Mouse (Mus musculus) induced T-regulatory cell, adult 2 months (primary cell): ENCODE measurements around the gene Csk.

Experiments
- DNase-seq: peaks from one replicate; pipeline ENCODE4 v3.0.0-alpha.2; 2012; ENCODE audit warnings: low read depth

Csk gene

GRCm38 (mm10) chr9:57637741-57638322, 15.6 kb downstream of the Csk start:
- peak; percentile 55 for DNase-seq

GRCm38 (mm10) chr9:57637272-57637671, 16.2 kb downstream of the Csk start:
- DNase-seq: no peak

GRCm38 (mm10) chr9:57633481-57634024, 19.9 kb downstream of the Csk start:
- DNase-seq: peak; percentile 86

- peak; percentile 91 for DNase-seq
Measured at GRCm38 (mm10) chr9:57629118-57629874, 24.1 kb downstream of the Csk start.

GRCm38 (mm10) chr9:57628717-57629116, 24.7 kb downstream of the Csk start:
- no peak for DNase-seq

GRCm38 (mm10) chr9:57627892-57628291, 25.5 kb downstream of the Csk start:
- no peak for DNase-seq

GRCm38 (mm10) chr9:57627191-57627590, 26.2 kb downstream of the Csk start:
- no peak for DNase-seq

- no peak for DNase-seq
Measured at GRCm38 (mm10) chr9:57625674-57626500, 27.5 kb downstream of the Csk start.

GRCm38 (mm10) chr9:57624295-57624694, 29.1 kb downstream of the Csk start:
- DNase-seq: no peak

GRCm38 (mm10) chr9:57620674-57621073, 32.8 kb downstream of the Csk start, which contains the start of gene Lman1l:
Lman1l (minus strand) TSS chr9:57620774.
- DNase-seq: no peak

- DNase-seq: no peak
Measured at GRCm38 (mm10) chr9:57618854-57619253, 34.6 kb downstream of the Csk start.

- no peak for DNase-seq
Measured at GRCm38 (mm10) chr9:57617556-57618169, 35.8 kb downstream of the Csk start.

- no peak for DNase-seq
Measured at GRCm38 (mm10) chr9:57614786-57615185, 38.6 kb downstream of the Csk start.

- no peak for DNase-seq
Measured at GRCm38 (mm10) chr9:57613975-57614374, 39.5 kb downstream of the Csk start.

GRCm38 (mm10) chr9:57612587-57612986, 40.8 kb downstream of the Csk start:
- no peak for DNase-seq

- no peak for DNase-seq
Measured at GRCm38 (mm10) chr9:57610359-57610826, 43.0 kb downstream of the Csk start.

GRCm38 (mm10) chr9:57609803-57610202, 43.6 kb downstream of the Csk start:
- no peak for DNase-seq

GRCm38 (mm10) chr9:57606139-57606851, 47.1 kb downstream of the Csk start, which contains the start of gene Cplx3:
Cplx3 (minus strand) TSS chr9:57606281.
- DNase-seq: peak; percentile 64

GRCm38 (mm10) chr9:57605503-57605902, 47.9 kb downstream of the Csk start:
- DNase-seq: no peak

GRCm38 (mm10) chr9:57604875-57605274, 48.6 kb downstream of the Csk start:
- DNase-seq: no peak

GRCm38 (mm10) chr9:57602098-57602497, 51.3 kb downstream of the Csk start:
- no peak for DNase-seq
